Mouse (Mus musculus): ENCODE results near the gene Kpna7. TPM values are rescaled to one million over a fixed set of nuclear protein-coding genes. Genes with fewer than 3 reads are reported as not detected.
"Not testable (repeated sequence)": the region's sequence is repeated elsewhere in the genome, so short reads cannot be mapped to it uniquely, and the experiment has no call there.

Kpna7 gene
- polyA plus RNA-seq, 1 experiment from 2014 or later = not detected

DNA sequence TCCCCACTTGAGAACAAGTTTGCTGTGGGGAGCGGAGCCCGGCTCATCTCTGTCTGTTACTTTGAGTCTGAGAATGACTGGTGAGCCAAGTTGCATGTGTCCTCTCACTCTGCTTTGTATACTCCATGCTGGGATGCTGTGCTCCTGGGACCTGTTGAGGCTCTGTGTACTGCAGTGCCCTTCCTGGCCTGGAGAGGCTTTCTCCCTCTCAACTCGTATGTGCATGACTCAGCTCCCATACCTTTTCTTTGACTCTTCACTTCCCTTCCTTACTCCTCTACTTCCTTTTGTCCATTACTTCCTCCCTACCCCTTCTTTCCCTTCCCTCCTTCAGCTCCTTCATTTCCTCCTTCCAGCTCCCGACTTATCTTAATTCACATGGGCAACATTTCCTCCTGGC lies 12.4 kb upstream of the Kpna7 start:
- Histone ChIP-seq H3K36me3 (ENCODE audit: control insufficient read depth, insufficient read depth, low read length) (peaks cover 96% of the 10 kb centered on the region), H3K4me3 (replicated peaks; ENCODE audit: low read depth, low read length) (no peak overlapping the region), H3K4me2 (ENCODE audit: low read length) (no peak overlapping the region), H3K4me1 (ENCODE audit: control insufficient read depth, insufficient read depth, low read length) (no peaks in the 10 kb centered on the region), H3K27me3 (ENCODE audit: control insufficient read depth, insufficient read depth, low read length) (no peaks in the 10 kb centered on the region), H3K9me3 (ENCODE audit: control insufficient read depth, low read length) (no peaks in the 10 kb centered on the region), H3K9ac (replicated peaks; ENCODE audit: low read length) (no peak overlapping the region), H3K27ac (replicated peaks; ENCODE audit: low read depth, low read length) (no peak overlapping the region)
- 91% methylated on average over 4 of the region's 4 CpGs for WGBS
- no peak for ATAC-seq (ENCODE audit: low FRiP score, low TSS enrichment)
- no peak for DNase-seq

DNA sequence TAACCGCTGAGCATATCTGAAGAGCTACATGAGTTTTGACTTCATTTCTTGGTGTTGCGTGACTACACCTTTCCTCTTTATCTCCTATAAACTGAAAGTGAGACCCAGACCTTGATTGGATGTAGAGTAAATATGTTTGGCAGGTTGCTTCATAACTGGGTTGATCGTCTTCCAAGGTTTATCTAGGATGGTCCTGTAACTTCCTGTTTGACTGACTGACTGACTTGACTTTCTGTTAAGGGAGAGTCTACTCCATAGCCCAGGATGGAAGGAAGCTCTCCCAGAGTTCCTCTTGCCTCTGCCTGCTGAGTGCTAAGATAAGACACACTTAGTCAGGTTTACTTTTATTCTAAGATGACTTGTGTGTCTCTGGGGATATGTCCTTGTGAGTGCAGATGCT lies 6.0 kb upstream of the Kpna7 start:
- H3K27ac ChIP-seq (replicated peaks; ENCODE audit: low read depth, low read length) = no peak overlapping the region
- no peak overlapping the region for H3K4me3 ChIP-seq (replicated peaks; ENCODE audit: low read depth, low read length)
- WGBS = 96% methylated on average over 3 of the region's 3 CpGs
- no peak for ATAC-seq (ENCODE audit: low FRiP score, low TSS enrichment)
- no peaks in the 10 kb centered on the region for H3K9me3 ChIP-seq (ENCODE audit: control insufficient read depth, low read length)
- peaks cover 42% of the 10 kb centered on the region for H3K36me3 ChIP-seq (ENCODE audit: control insufficient read depth, insufficient read depth, low read length)
- DNase-seq = no peak
- H3K27me3 ChIP-seq (ENCODE audit: control insufficient read depth, insufficient read depth, low read length) = no peaks in the 10 kb centered on the region
- H3K4me2 ChIP-seq (ENCODE audit: low read length) = no peak overlapping the region
- H3K4me1 ChIP-seq (ENCODE audit: control insufficient read depth, insufficient read depth, low read length) = peaks cover 3% of the 10 kb centered on the region
- no peak overlapping the region for H3K9ac ChIP-seq (replicated peaks; ENCODE audit: low read length)

DNA sequence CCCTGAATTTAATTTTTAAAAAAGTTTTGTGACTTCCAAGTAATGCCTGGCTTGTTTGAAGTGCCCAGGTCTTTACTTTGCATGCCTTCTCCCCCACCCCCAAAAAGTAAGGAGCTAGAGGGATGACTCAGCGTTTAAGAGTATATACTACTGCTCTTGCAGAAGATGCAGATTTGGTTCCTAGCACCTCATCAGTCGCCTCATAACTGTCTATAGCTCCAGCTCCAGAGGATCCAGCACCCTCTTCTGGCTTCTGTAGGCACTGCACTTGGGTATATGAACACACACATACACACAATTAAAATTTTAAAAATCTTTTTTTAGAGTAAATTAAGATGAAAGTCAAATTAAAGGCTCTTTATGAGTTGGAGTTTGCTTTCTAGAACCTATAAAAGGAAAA lies 4.4 kb upstream of the Kpna7 start:
- WGBS = 96% methylated on average over 2 of the region's 2 CpGs
- H3K9me3 ChIP-seq (ENCODE audit: control insufficient read depth, low read length) = no peaks in the 10 kb centered on the region
- no peak overlapping the region for H3K4me2 ChIP-seq (ENCODE audit: low read length)
- H3K4me3 ChIP-seq (replicated peaks; ENCODE audit: low read depth, low read length) = no peak overlapping the region
- peaks cover 25% of the 10 kb centered on the region for H3K36me3 ChIP-seq (ENCODE audit: control insufficient read depth, insufficient read depth, low read length)
- no peak for DNase-seq
- no peaks in the 10 kb centered on the region for H3K27me3 ChIP-seq (ENCODE audit: control insufficient read depth, insufficient read depth, low read length)
- no peak overlapping the region for H3K9ac ChIP-seq (replicated peaks; ENCODE audit: low read length)
- peaks cover 10% of the 10 kb centered on the region for H3K4me1 ChIP-seq (ENCODE audit: control insufficient read depth, insufficient read depth, low read length)
- no peak for ATAC-seq (ENCODE audit: low FRiP score, low TSS enrichment)
- no peak overlapping the region for H3K27ac ChIP-seq (replicated peaks; ENCODE audit: low read depth, low read length)

DNA sequence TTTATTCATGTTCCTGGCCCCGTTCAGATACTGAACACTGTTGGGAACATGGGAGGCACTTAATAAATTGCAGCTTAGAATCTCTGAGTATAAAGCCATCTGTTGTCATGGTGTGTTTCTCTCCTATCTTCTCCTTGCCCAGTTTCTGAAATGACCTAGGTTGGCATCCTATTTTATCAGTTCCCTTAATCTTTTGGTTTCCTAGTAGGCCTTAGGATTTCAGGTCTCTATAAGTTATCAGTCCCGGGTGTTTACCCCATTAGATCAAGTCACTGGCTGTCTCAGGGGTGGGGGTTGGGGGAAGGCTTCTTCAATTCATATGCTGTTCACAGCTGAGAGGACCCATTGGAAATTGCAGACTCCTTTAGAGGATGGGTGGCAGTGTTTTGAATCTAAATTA lies 992 bp upstream of the Kpna7 start:
- H3K9ac ChIP-seq (replicated peaks; ENCODE audit: low read length) = peak overlapping the region; percentile 92; the same call in 1 of the 2 replicates
- H3K27ac ChIP-seq (replicated peaks; ENCODE audit: low read depth, low read length) = no peak overlapping the region
- ATAC-seq (ENCODE audit: low FRiP score, low TSS enrichment) (no peak), DNase-seq (no peak)
- WGBS = 84% methylated on average over 2 of the region's 2 CpGs
- H3K9me3 ChIP-seq (ENCODE audit: control insufficient read depth, low read length) = no peaks in the 10 kb centered on the region
- H3K4me1 ChIP-seq (ENCODE audit: control insufficient read depth, insufficient read depth, low read length) = peaks cover 10% of the 10 kb centered on the region
- no peaks in the 10 kb centered on the region for H3K27me3 ChIP-seq (ENCODE audit: control insufficient read depth, insufficient read depth, low read length)
- H3K36me3 ChIP-seq (ENCODE audit: control insufficient read depth, insufficient read depth, low read length) = 0 out of 2 replicates have a peak, but pooled peaks cover 6% of the 10 kb centered on the region
- peak overlapping the region; percentile 86 for H3K4me3 ChIP-seq (replicated peaks; ENCODE audit: low read depth, low read length)
- H3K4me2 ChIP-seq (ENCODE audit: low read length) = peak overlapping the region; percentile 94

DNA sequence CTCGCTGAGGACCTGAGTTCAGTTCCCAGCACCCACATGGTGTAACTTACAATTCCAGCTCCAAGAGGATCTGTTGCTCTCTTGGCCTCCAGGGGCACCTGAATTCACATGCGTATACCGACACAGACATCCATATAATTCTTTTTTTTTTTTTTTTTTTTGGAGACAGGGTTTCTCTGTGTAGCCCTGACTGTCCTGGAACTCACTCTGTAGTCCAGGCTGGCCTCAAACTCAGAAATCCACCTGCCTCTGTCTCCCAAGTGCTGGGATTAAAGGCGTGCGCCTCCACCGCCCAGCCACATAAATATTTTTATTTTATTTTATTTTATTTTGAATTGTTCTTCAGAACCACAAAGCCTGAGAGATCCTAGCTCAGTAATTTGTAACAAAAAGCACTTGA lies 629 bp downstream of the Kpna7 start:
- ATAC-seq (ENCODE audit: low FRiP score, low TSS enrichment) = peak; percentile 57; the same call in 1 of the 2 replicates
- WGBS = 48% methylated on average over 6 of the region's 6 CpGs

DNA sequence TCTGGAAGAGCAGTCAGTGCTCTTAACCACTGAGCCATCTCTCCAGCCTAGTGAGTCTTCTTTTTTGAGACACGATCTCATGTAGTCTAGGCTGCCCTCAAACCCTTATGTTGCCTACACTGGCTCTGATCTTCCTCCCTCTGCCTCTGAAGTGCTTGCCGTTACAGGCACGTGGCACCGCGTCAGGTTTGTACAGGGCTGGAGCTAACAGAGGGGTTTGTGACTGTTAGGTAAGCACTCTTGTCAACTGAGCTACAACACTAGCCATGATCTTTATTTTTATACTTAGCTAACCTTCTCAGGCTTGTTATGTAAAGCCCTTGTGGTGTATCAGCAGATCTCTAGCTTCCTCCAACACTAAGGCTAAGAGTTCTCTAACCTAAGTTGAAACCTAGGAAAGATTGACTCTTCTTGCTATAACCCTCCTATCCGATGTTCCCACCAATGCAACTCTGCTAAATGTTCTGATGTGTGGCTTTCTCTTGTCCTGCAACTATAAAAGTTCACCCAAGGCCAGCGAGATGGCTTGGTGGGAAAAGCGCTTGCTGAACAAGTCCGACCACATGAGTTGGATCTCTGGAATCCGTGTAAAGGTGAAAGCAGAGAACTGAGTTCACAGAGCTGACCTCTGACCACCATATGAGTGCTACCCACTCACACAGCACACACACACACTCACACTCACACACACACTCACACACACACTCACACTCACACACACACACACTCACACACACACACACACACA lies 1.8 kb downstream of the Kpna7 start:
- DNase-seq = no peak

More for the DNA sequence above, 629 bp downstream of the Kpna7 start:
- not testable (repeated sequence) for H3K27me3 ChIP-seq (ENCODE audit: control insufficient read depth, insufficient read depth, low read length); H3K9me3 ChIP-seq (ENCODE audit: control insufficient read depth, low read length); H3K36me3 ChIP-seq (ENCODE audit: control insufficient read depth, insufficient read depth, low read length)
- H3K9ac ChIP-seq (replicated peaks; ENCODE audit: low read length) = peak overlapping the region; percentile 92
- peak overlapping the region; percentile 86 for H3K4me3 ChIP-seq (replicated peaks; ENCODE audit: low read depth, low read length)
- H3K4me1 ChIP-seq (ENCODE audit: control insufficient read depth, insufficient read depth, low read length) = peaks cover 10% of the 10 kb centered on the region
- DNase-seq = peak; percentile 23
- peak overlapping the region; percentile 91 for H3K27ac ChIP-seq (replicated peaks; ENCODE audit: low read depth, low read length)
- H3K4me2 ChIP-seq (ENCODE audit: low read length) = peak overlapping the region; percentile 94

DNA sequence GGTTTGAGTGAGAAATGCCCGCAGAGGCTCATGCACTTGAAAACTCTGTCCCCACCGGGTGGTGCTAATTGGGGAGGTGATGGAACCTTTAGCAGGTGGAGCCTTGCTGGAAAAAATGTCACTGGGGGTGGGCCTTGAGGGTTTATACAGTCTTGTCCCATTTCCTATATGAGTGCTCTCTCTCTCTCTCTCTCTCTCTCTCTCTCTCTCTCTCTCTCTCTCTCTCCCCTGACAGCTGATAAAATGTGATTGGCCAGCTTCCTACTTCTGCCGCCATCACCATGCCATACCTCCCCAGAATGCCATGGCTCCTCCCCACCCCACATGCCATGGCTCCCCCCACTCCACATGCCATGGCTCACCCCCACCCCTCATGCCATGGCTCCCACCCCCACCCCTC lies 8.7 kb downstream of the Kpna7 start:
- 61% methylated on average over 3 of the region's 3 CpGs for WGBS
- no peaks in the 10 kb centered on the region for H3K36me3 ChIP-seq (ENCODE audit: control insufficient read depth, insufficient read depth, low read length)
- no peak overlapping the region for H3K9ac ChIP-seq (replicated peaks; ENCODE audit: low read length)
- H3K27ac ChIP-seq (replicated peaks; ENCODE audit: low read depth, low read length) = no peak overlapping the region
- no peaks in the 10 kb centered on the region for H3K4me1 ChIP-seq (ENCODE audit: control insufficient read depth, insufficient read depth, low read length)
- no peaks in the 10 kb centered on the region for H3K9me3 ChIP-seq (ENCODE audit: control insufficient read depth, low read length)
- H3K4me2 ChIP-seq (ENCODE audit: low read length) = no peak overlapping the region
- H3K27me3 ChIP-seq (ENCODE audit: control insufficient read depth, insufficient read depth, low read length) = no peaks in the 10 kb centered on the region
- DNase-seq = no peak
- no peak overlapping the region for H3K4me3 ChIP-seq (replicated peaks; ENCODE audit: low read depth, low read length)
- ATAC-seq (ENCODE audit: low FRiP score, low TSS enrichment) = no peak

More for the DNA sequence above, 1.8 kb downstream of the Kpna7 start:
- no peak overlapping the region for H3K9ac ChIP-seq (replicated peaks; ENCODE audit: low read length)
- H3K9me3 ChIP-seq (ENCODE audit: control insufficient read depth, low read length) = no peaks in the 10 kb centered on the region
- no peak overlapping the region for H3K4me3 ChIP-seq (replicated peaks; ENCODE audit: low read depth, low read length)
- no peaks in the 10 kb centered on the region for H3K36me3 ChIP-seq (ENCODE audit: control insufficient read depth, insufficient read depth, low read length)
- H3K4me1 ChIP-seq (ENCODE audit: control insufficient read depth, insufficient read depth, low read length) = peaks cover 10% of the 10 kb centered on the region
- H3K4me2 ChIP-seq (ENCODE audit: low read length) = no peak overlapping the region
- no peak for ATAC-seq (ENCODE audit: low FRiP score, low TSS enrichment)
- H3K27me3 ChIP-seq (ENCODE audit: control insufficient read depth, insufficient read depth, low read length) = no peaks in the 10 kb centered on the region
- 91% methylated on average over 10 of the region's 10 CpGs for WGBS
- no peak overlapping the region for H3K27ac ChIP-seq (replicated peaks; ENCODE audit: low read depth, low read length)

DNA sequence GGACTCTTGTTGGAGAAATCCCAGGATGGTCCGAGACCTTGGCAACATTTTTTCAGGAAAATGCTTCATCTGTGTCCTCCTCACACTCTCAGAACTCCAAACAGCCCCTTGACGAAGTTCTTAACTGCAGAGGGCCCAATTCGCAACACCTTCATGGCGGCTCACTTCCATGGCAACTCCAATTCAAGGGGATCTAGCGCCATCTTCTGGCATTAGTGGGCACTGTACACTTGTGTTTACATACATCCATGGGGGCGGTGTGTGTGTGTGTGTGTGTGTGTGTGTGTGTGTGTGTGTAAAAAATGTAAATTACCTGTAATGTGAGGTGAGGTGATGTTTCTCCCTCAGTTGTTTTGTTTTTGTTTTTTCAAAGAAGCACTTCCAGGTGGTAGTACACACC lies 12.5 kb downstream of the Kpna7 start:
- H3K4me1 ChIP-seq (ENCODE audit: control insufficient read depth, insufficient read depth, low read length) = no peaks in the 10 kb centered on the region
- WGBS = 52% methylated on average over 6 of the region's 6 CpGs
- DNase-seq = no peak
- H3K9ac ChIP-seq (replicated peaks; ENCODE audit: low read length) = no peak overlapping the region
- no peak for ATAC-seq (ENCODE audit: low FRiP score, low TSS enrichment)
- no peak overlapping the region for H3K4me2 ChIP-seq (ENCODE audit: low read length)
- no peaks in the 10 kb centered on the region for H3K27me3 ChIP-seq (ENCODE audit: control insufficient read depth, insufficient read depth, low read length)
- H3K27ac ChIP-seq (replicated peaks; ENCODE audit: low read depth, low read length) = no peak overlapping the region
- no peak overlapping the region for H3K4me3 ChIP-seq (replicated peaks; ENCODE audit: low read depth, low read length)
- no peaks in the 10 kb centered on the region for H3K36me3 ChIP-seq (ENCODE audit: control insufficient read depth, insufficient read depth, low read length)
- no peaks in the 10 kb centered on the region for H3K9me3 ChIP-seq (ENCODE audit: control insufficient read depth, low read length)

DNA sequence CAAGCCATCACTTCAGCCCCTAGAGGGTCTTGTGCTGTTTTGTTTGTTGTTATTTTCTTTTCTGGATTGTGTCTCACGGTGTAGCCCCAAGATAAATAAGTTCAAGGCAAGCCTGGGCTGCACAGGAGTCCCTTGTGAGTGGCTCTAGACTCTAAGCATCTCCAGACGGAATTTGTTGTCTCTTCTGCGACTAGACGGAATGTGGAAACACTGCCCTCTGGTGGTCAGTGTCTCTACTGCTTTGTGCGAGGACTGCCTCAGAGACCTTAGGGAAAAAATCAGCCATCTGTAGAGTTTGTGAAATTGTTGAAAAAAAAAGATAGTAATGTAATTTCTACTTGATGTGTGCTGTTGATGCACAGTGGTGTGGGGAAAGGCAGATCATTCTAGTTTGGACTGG lies 14.1 kb downstream of the Kpna7 start:
- Histone ChIP-seq H3K4me1 (ENCODE audit: control insufficient read depth, insufficient read depth, low read length) (no peaks in the 10 kb centered on the region), H3K27ac (replicated peaks; ENCODE audit: low read depth, low read length) (no peak overlapping the region), H3K4me2 (ENCODE audit: low read length) (no peak overlapping the region), H3K9me3 (ENCODE audit: control insufficient read depth, low read length) (no peaks in the 10 kb centered on the region), H3K36me3 (ENCODE audit: control insufficient read depth, insufficient read depth, low read length) (no peaks in the 10 kb centered on the region), H3K27me3 (ENCODE audit: control insufficient read depth, insufficient read depth, low read length) (no peaks in the 10 kb centered on the region), H3K9ac (replicated peaks; ENCODE audit: low read length) (no peak overlapping the region), H3K4me3 (replicated peaks; ENCODE audit: low read depth, low read length) (no peak overlapping the region)
- ATAC-seq (ENCODE audit: low FRiP score, low TSS enrichment) (no peak), DNase-seq (peak; percentile 93)
- 1% methylated on average over 5 of the region's 5 CpGs for WGBS
